Mouse (Mus musculus) heart, embryonic 12.5 days (tissue): ENCODE measurements around the gene Comtd1. TPM values are rescaled to one million over a fixed set of nuclear protein-coding genes. Genes with fewer than 3 reads are reported as not detected.

ENCODE experiments used
- ATAC-seq: fragments of 200-750 bp; cut with Nextera tagmentation; 2 replicates; pipeline ENCODE4 v1.8.0; 2017; ENCODE audit warnings: moderate TSS enrichment, moderate library complexity; ENCODE audit not compliant: insufficient number of reproducible peaks, low FRiP score
- H3K27ac ChIP-seq: fragments of 300-500 bp; sonication (generic); 2 replicates; pipeline ENCODE4 v1.5.1; 2016; ENCODE audit warnings: mild to moderate bottlenecking, moderate library complexity; ENCODE audit not compliant: poor library complexity, severe bottlenecking
- H3K27me3 ChIP-seq: fragments of 300-500 bp; sonication (generic); replicated peaks from 2 replicates; pipeline ENCODE4 v1.6.1; 2016; ENCODE audit warnings: mild to moderate bottlenecking, moderate library complexity
- H3K36me3 ChIP-seq: fragments of 300-500 bp; sonication (generic); 2 replicates; pipeline ENCODE4 v1.6.1; 2016; ENCODE audit warnings: mild to moderate bottlenecking, moderate library complexity
- H3K4me1 ChIP-seq: fragments of 300-500 bp; sonication (generic); replicated peaks from 2 replicates; pipeline ENCODE4 v1.6.1; 2016; ENCODE audit warnings: mild to moderate bottlenecking
- H3K4me2 ChIP-seq: fragments of 300-500 bp; sonication (generic); 2 replicates; pipeline ENCODE4 v1.6.1; 2016; ENCODE audit warnings: mild to moderate bottlenecking, moderate library complexity
- H3K4me3 ChIP-seq: fragments of 300-500 bp; sonication (generic); 2 replicates; pipeline ENCODE4 v1.5.1; 2016; ENCODE audit warnings: mild to moderate bottlenecking
- H3K9ac ChIP-seq: fragments of 300-500 bp; sonication (generic); 2 replicates; pipeline ENCODE4 v1.6.1; 2016; ENCODE audit warnings: mild to moderate bottlenecking, moderate library complexity
- H3K9me3 ChIP-seq: fragments of 300-500 bp; sonication (generic); replicated peaks from 2 replicates; pipeline ENCODE4 v1.6.1; 2016; ENCODE audit warnings: mild to moderate bottlenecking, moderate library complexity
- WGBS: fragments of 180-500 bp; shearing (Covaris S2); methylation state at CpG from one replicate; pipeline ENCODE4 v1.1.7; 2016; 5-methylcytosine and 5-hydroxymethylcytosine counted together
- polyA plus RNA-seq: library from polyadenylated mRNA; unstranded; fragments of >200 nt; fragmentation: Nextera tagmentation; extraction: Ambion mirVana; gene quantifications from 2 replicates; pipeline ENCODE4 v1.2.1, GENCODE M21; 2016

Gene Comtd1
- polyA plus RNA-seq, 1 experiment from 2014 or later, result 43.5 TPM

- 90% methylated on average over 4 of the region's 4 CpGs for WGBS
These were observed 48.1 kb downstream of the Comtd1 start for GRCm38 (mm10) chr14:21800641-21801040.

More at GRCm38 (mm10) chr14:21800641-21801040, 48.1 kb downstream of the Comtd1 start:
- H3K9ac ChIP-seq, result no peak overlapping the region
- no peak overlapping the region for H3K27ac ChIP-seq
- no peaks in the 10 kb centered on the region for H3K9me3 ChIP-seq
- no peaks in the 10 kb centered on the region for H3K27me3 ChIP-seq
- no peak overlapping the region for H3K4me3 ChIP-seq
- no peak overlapping the region for H3K4me2 ChIP-seq
- H3K4me1 ChIP-seq, result no peaks in the 10 kb centered on the region
- ATAC-seq, result no peak
- H3K36me3 ChIP-seq, result peaks cover 20% of the 10 kb centered on the region

Other genes with a start within 250 kb of the Comtd1 start
- gene Dupd1, start 134.4 kb downstream of the Comtd1 start, polyA plus RNA-seq, result 0.17 and 0.23 TPM in 2 replicates
- gene Samd8, start 98.4 kb downstream of the Comtd1 start, polyA plus RNA-seq, result 11.6 and 11.7 TPM in 2 replicates
- gene Dusp13, start 97.8 kb downstream of the Comtd1 start, polyA plus RNA-seq, result 0.23 TPM in 1 of 2 replicates, not detected in the other
- 444 and 446 TPM in 2 replicates for gene Vdac2, start 23.7 kb downstream of the Comtd1 start, polyA plus RNA-seq
- gene Zfp503, start 140.6 kb upstream of the Comtd1 start, polyA plus RNA-seq, result 4.7 and 5.6 TPM in 2 replicates
- gene Lrmda, start 170.7 kb upstream of the Comtd1 start, polyA plus RNA-seq, result 1.0 and 1.3 TPM in 2 replicates